Mouse (Mus musculus) forebrain, embryonic 15.5 days (tissue): ENCODE measurements around the gene Cdk5r1. TPM values are rescaled to one million over a fixed set of nuclear protein-coding genes. Genes with fewer than 3 reads are reported as not detected.

Experiments used
- ATAC-seq: fragments of 200-750 bp; cut with Nextera tagmentation; replicated peaks from 2 replicates; pipeline ENCODE4 v1.8.0; 2017; ENCODE audit warnings: mild to moderate bottlenecking, moderate TSS enrichment, moderate library complexity
- H3K27ac ChIP-seq: fragments of 300-500 bp; sonication (generic); replicated peaks from 2 replicates; pipeline ENCODE4 v1.5.1; 2015; ENCODE audit warnings: mild to moderate bottlenecking, inconsistent platforms
- H3K27me3 ChIP-seq: fragments of 300-500 bp; sonication (generic); 2 replicates; pipeline ENCODE4 v1.6.1; 2015; ENCODE audit warnings: inconsistent platforms
- H3K36me3 ChIP-seq: fragments of 300-500 bp; sonication (generic); 2 replicates; pipeline ENCODE4 v1.6.1; 2015; ENCODE audit warnings: mild to moderate bottlenecking, inconsistent platforms
- H3K4me1 ChIP-seq: fragments of 300-500 bp; sonication (generic); 2 replicates; pipeline ENCODE4 v1.6.1; 2015; ENCODE audit warnings: inconsistent platforms
- H3K4me2 ChIP-seq: fragments of 300-500 bp; sonication (generic); replicated peaks from 2 replicates; pipeline ENCODE4 v1.6.1; 2015; ENCODE audit warnings: mild to moderate bottlenecking, inconsistent platforms
- H3K4me3 ChIP-seq: fragments of 300-500 bp; sonication (generic); 2 replicates; pipeline ENCODE4 v1.5.1; 2015; ENCODE audit warnings: mild to moderate bottlenecking, inconsistent platforms
- H3K9ac ChIP-seq: fragments of 300-500 bp; sonication (generic); replicated peaks from 2 replicates; pipeline ENCODE4 v1.6.1; 2015; ENCODE audit warnings: mild to moderate bottlenecking, inconsistent platforms
- H3K9me3 ChIP-seq: fragments of 300-500 bp; sonication (generic); 2 replicates; pipeline ENCODE4 v1.6.1; 2016; ENCODE audit warnings: inconsistent platforms
- WGBS: fragments of 180-500 bp; shearing (Covaris S2); methylation state at CpG from one replicate; pipeline ENCODE4 v1.1.7; 2015; ENCODE audit warnings: mixed read lengths; 5-methylcytosine and 5-hydroxymethylcytosine counted together
- polyA plus RNA-seq: library from polyadenylated mRNA; unstranded; fragments of >200 nt; fragmentation: Nextera tagmentation; extraction: Ambion mirVana; gene quantifications from 2 replicates; pipeline ENCODE4 v1.2.1, GENCODE M21; 2015

The Cdk5r1 gene
- polyA plus RNA-seq, 1 experiment from 2014 or later = 120 TPM

DNA sequence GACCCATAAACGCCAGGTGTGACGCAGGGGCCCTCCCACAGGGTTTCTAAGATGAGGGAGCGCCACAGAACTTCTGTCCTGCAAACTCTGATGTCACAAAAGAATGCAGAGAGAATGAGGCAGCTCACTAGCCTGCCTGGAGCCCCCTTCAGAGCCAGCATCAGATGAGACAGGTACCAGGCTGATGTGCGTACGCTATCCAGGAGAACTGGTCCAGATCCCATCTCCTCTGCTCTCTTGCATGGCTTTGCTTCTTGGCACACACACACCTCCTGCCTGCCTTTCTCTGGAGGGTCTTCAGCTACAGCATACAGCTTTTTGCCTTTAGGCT is 32.3 kb downstream of the Cdk5r1 start:
- H3K36me3 ChIP-seq = no peaks in the 10 kb centered on the region
- peak overlapping the region; percentile 59 for H3K27ac ChIP-seq
- H3K4me2 ChIP-seq = no peak overlapping the region
- 73% methylated on average over 5 of the region's 5 CpGs for WGBS
- H3K9me3 ChIP-seq = no peaks in the 10 kb centered on the region
- no peaks in the 10 kb centered on the region for H3K27me3 ChIP-seq
- no peak overlapping the region for H3K4me3 ChIP-seq
- no peak for ATAC-seq
- H3K9ac ChIP-seq = no peak overlapping the region
- peaks cover 52% of the 10 kb centered on the region for H3K4me1 ChIP-seq

DNA sequence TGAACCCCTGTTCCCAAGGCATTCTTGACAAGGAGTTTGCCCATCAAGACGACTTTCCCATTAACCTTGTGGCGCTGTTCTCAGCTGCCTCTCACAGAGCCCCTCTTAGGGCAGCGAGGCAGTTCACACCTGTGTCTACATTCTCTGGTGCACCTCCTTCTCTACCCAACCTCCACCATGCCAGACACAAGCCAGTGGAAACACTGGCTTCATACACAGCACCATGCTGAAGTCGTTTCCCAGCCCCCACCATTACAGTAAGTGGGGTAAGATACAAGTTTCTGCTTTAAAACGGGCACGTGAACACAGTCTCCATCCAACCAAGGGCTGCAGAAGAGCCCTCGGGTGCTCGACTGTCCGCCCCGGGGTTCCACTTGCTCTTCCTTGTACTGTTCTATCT is 33.3 kb downstream of the Cdk5r1 start:
- ATAC-seq = no peak
- H3K4me3 ChIP-seq = no peak overlapping the region
- 88% methylated on average over 10 of the region's 10 CpGs for WGBS
- no peak overlapping the region for H3K27ac ChIP-seq
- H3K4me1 ChIP-seq = peaks cover 49% of the 10 kb centered on the region
- no peaks in the 10 kb centered on the region for H3K9me3 ChIP-seq
- no peak overlapping the region for H3K4me2 ChIP-seq
- H3K27me3 ChIP-seq = no peaks in the 10 kb centered on the region
- H3K9ac ChIP-seq = no peak overlapping the region
- H3K36me3 ChIP-seq = no peaks in the 10 kb centered on the region

DNA sequence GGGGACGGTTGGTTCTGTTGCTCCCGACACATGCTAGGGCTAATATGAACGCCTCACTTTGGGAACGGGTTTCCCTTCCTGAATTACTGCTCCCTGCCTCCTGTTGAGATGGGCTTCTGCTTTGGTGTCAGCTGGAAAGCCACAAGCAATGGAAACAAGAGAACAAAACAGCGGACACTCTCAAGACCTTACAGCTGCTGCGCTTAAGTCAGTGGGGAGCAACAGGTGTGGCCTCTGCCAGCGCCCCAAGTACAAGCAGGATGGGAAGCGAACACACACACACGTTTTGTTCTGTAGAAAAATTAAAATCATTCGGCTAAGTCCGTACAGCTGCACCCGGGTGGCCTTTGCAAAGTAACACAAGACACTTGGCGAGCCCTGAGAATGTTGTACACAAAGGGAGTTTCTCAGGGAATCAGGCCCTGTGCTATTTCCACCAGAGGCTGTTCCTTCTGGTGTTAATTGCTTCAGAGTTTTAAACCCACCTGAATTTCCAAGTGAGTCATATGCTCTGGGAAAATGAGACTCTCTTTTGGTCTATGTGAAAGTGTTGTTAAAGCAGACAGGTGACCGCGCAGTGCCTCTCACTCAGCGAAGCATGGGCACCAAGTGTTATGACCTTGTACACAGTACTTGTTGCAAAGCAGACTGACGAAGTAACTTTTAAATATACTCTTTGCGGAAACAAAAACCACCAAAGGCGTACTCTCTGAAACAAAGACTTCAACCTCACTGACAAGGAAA is 35.7 kb downstream of the Cdk5r1 start:
- no peak overlapping the region for H3K4me3 ChIP-seq
- no peak overlapping the region for H3K9ac ChIP-seq
- H3K27ac ChIP-seq = no peak overlapping the region
- H3K36me3 ChIP-seq = no peaks in the 10 kb centered on the region
- no peak for ATAC-seq
- H3K4me1 ChIP-seq = peaks cover 56% of the 10 kb centered on the region
- H3K27me3 ChIP-seq = no peaks in the 10 kb centered on the region
- no peak overlapping the region for H3K4me2 ChIP-seq
- WGBS = 62% methylated on average over 19 of the region's 19 CpGs
- no peaks in the 10 kb centered on the region for H3K9me3 ChIP-seq

DNA sequence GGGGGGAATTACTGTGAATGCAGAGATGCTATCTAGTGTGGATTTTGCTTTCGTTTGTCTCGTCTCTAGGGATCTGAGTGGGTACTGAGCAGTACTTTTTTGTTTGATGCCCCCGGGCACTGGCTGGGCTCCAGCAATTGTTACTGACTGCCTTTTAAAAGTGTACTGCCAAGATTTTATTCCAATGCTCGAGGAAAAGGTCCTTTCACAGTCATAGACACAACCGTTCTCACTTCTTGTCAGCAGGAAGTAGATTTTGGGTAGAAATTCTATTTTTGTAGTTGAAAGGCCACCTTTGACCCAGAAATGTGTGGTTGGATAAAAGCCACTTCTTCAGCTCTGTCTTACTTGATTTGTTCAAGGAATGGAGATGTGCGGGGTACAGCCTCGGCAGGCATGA is 37.0 kb downstream of the Cdk5r1 start:
- H3K36me3 ChIP-seq = no peaks in the 10 kb centered on the region
- H3K9me3 ChIP-seq = no peaks in the 10 kb centered on the region
- 27% methylated on average over 7 of the region's 7 CpGs for WGBS
- no peak overlapping the region for H3K9ac ChIP-seq
- H3K4me3 ChIP-seq = no peak overlapping the region
- ATAC-seq = no peak
- no peaks in the 10 kb centered on the region for H3K27me3 ChIP-seq
- 0 out of 2 replicates have a peak overlapping the region, but pooled peaks have one; percentile 4 for H3K27ac ChIP-seq
- no peak overlapping the region for H3K4me2 ChIP-seq
- H3K4me1 ChIP-seq = peaks cover 64% of the 10 kb centered on the region

DNA sequence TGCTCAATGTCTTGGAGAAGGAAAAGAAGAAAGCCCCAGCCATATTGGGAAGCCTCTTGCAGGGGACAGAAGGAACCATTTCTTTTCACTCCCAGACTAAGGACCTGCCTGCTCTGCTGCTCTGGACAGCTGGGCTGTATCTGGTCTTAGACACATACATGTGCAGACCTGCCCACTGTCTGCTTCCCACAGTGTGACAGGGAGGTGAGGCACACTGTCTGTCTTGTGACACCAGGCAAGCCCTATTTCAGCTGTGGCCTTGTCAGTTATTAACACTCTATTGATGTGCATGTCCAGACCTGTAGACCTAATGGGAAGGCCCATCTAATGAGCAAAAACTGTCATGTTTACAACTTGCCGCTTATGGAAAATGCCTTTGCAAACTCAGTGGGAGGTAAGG is 38.5 kb downstream of the Cdk5r1 start:
- Histone ChIP-seq H3K36me3 (no peaks in the 10 kb centered on the region), H3K4me2 (no peak overlapping the region), H3K9ac (no peak overlapping the region), H3K4me1 (peaks cover 64% of the 10 kb centered on the region), H3K4me3 (no peak overlapping the region), H3K27ac (peak overlapping the region; percentile 76), H3K27me3 (no peaks in the 10 kb centered on the region), H3K9me3 (no peaks in the 10 kb centered on the region)
- WGBS = 42% methylated on average over 1 of the region's 1 CpGs
- ATAC-seq = no peak

DNA sequence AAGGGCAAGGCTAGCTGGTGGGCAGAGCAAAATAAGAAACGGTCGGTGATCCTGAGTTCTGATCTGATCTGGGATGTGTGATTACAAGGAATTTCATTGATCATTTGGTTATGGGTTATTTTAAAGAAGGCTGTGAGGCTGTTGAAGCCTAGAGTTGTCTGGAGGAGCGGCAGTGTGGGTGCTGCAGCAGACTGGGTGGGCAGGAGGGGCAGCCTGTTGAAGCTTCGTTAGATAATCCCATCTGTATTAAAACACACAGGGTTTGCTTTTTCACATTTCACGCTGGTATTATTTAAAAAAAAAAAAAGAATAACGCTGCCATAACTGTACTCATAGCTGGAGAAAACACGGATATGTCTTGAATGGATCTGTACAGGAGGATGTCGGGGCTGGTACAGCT is 39.1 kb downstream of the Cdk5r1 start:
- Histone ChIP-seq H3K36me3 (no peaks in the 10 kb centered on the region), H3K4me2 (no peak overlapping the region), H3K9ac (no peak overlapping the region), H3K9me3 (no peaks in the 10 kb centered on the region), H3K4me3 (no peak overlapping the region), H3K27ac (peak overlapping the region; percentile 76), H3K4me1 (peaks cover 64% of the 10 kb centered on the region), H3K27me3 (no peaks in the 10 kb centered on the region)
- ATAC-seq = no peak
- 67% methylated on average over 8 of the region's 8 CpGs for WGBS

DNA sequence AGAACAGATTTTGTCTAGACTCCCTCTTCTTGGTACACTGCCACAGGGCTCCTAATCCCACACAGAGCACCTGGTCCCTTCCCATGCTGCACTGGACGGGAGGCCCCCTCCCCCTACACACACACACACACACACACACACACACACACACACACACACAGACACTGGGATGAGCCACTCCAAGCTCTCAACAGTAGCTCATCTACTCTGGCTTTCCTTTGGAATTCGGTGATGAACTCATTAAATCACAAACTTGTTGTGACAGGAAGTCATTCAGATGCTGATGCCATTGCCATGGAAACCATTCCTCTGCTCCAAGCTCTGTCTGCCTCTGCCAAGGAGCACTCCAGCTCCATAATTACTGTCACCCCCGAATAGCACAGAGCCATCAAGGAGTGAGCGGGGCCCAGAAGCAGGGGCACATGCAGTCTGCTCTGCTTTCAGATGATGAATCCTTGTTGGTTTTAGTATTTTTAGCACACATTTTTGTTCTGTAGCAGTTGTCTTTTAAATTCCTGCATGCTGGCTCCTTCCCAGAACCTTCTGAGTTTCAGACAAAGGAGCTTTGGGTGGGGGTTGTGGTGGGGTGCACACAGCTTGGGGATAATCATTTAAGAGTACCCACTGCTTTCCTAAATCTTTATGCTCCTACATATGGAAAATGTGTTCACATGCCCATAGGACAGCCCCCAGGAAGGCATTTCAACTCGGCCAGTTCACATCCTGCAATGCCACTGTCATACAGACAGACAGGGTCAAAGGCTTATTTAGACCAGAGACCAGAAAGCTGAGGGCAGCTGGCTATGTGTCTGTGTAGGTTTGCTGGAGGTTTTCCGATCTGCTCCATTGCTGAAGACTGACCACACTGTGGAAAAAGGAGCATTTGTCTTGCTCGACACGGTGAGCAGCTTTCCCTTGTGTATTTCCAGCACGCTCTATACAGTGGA is 41.9 kb downstream of the Cdk5r1 start:
- H3K27ac ChIP-seq = peak overlapping the region; percentile 99
- H3K9ac ChIP-seq = peak overlapping the region; percentile 39
- peaks cover 55% of the 10 kb centered on the region for H3K4me1 ChIP-seq
- peak overlapping the region; percentile 22 for H3K4me2 ChIP-seq
- no peaks in the 10 kb centered on the region for H3K9me3 ChIP-seq
- WGBS = 14% methylated on average over 9 of the region's 9 CpGs
- no peak overlapping the region for H3K4me3 ChIP-seq
- H3K36me3 ChIP-seq = no peaks in the 10 kb centered on the region
- ATAC-seq = peak; percentile 99
- H3K27me3 ChIP-seq = no peaks in the 10 kb centered on the region

DNA sequence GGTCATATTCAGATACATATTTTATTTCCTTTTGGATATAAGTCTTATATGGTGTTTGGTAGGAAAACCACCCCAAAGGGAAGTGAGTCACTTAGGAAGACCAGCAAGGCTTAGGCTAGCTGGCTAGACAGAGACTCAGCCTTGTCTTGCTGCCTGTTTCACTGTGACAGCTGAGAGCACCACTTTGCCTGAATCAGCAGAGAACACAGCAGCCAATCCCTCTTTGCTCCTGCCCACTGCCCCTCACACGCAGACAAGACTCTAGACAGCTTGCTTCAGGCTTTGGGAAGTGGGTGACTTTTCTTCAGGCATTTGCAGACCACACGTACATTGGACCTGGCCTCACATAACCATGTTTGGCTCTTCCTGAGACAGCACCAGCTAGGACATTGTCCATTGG is 44.3 kb downstream of the Cdk5r1 start:
- no peaks in the 10 kb centered on the region for H3K9me3 ChIP-seq
- no peaks in the 10 kb centered on the region for H3K27me3 ChIP-seq
- no peak overlapping the region; the same call in 1 of the 2 replicates for H3K27ac ChIP-seq
- H3K4me2 ChIP-seq = no peak overlapping the region
- H3K9ac ChIP-seq = no peak overlapping the region
- H3K36me3 ChIP-seq = no peaks in the 10 kb centered on the region
- peaks cover 38% of the 10 kb centered on the region for H3K4me1 ChIP-seq
- H3K4me3 ChIP-seq = no peak overlapping the region
- ATAC-seq = no peak
- WGBS = 67% methylated on average over 2 of the region's 2 CpGs

DNA sequence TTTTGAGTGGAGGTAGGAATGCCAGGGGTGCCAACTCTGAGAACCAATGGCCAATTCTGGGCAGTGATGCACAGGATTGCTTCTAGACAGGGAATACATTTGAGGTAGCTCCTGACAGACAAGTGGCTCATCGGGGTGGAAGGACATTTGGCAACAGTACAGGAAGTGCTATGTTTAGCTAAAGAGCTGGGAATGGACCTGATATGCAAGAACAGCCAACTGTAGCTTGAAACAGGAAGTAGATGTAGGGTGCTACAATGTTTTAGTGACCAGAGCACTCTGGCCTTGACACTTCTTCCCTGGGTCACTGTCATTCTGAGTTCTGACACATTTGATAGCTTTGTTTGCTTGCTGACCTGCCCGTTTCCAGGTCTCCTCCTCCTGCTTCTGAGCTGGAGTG is 46.0 kb downstream of the Cdk5r1 start:
- WGBS = 75% methylated on average over 2 of the region's 2 CpGs

DNA sequence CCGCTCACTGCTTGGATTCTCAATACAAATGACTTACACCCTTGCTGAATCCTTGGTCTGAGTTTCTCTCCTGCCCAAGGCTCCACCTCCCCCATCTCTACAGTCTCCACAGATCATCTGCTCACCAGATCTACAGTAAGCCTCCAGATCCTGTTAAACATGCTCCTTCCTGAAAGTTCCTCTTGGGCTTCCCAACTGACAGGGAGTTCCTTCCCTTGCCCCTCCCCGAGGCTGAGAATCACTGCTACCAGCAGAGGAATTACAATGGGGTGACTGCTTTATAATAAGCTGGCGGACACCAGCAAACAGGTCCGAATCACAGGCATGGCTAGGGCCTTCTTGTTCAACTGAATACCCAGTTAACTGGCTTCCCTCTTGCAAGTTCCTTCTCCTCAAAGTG is 46.6 kb downstream of the Cdk5r1 start:
- Histone ChIP-seq H3K36me3 (no peaks in the 10 kb centered on the region), H3K27me3 (no peaks in the 10 kb centered on the region), H3K4me1 (peaks cover 23% of the 10 kb centered on the region), H3K9ac (no peak overlapping the region), H3K9me3 (no peaks in the 10 kb centered on the region), H3K4me2 (no peak overlapping the region), H3K4me3 (no peak overlapping the region), H3K27ac (no peak overlapping the region)
- WGBS = 66% methylated on average over 4 of the region's 4 CpGs
- ATAC-seq = no peak

More for the DNA sequence above, 46.0 kb downstream of the Cdk5r1 start:
- Histone ChIP-seq H3K9me3 (no peaks in the 10 kb centered on the region), H3K9ac (no peak overlapping the region), H3K36me3 (no peaks in the 10 kb centered on the region), H3K4me3 (no peak overlapping the region), H3K4me2 (no peak overlapping the region), H3K27ac (no peak overlapping the region), H3K4me1 (peaks cover 28% of the 10 kb centered on the region), H3K27me3 (no peaks in the 10 kb centered on the region)
- no peak for ATAC-seq

DNA sequence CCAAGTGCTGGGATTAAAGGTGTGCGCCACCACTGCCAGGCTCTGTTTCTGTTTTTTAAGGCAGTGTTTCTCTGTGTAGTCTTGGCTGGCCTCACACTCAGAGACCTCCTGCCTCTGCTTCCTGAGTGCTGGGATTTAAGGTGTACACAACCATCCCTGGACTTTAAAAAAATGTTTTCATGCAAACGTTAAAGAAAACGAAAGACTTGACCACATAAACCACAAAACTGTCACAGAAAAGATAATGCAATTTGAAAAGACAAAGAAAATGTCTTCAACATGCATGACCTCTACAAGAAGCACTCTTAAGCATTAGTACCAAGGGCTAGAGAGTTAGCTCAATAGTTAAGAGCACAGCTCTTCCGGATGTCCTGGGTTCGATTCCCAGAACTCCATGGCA is 47.4 kb downstream of the Cdk5r1 start:
- Histone ChIP-seq H3K27me3 (no peaks in the 10 kb centered on the region), H3K4me2 (no peak overlapping the region), H3K4me3 (no peak overlapping the region), H3K4me1 (peaks cover 15% of the 10 kb centered on the region), H3K36me3 (no peaks in the 10 kb centered on the region), H3K9ac (no peak overlapping the region), H3K9me3 (no peaks in the 10 kb centered on the region), H3K27ac (no peak overlapping the region)
- no peak for ATAC-seq
- whole genome bisulfite sequencing = 93% methylated on average over 5 of the region's 5 CpGs

DNA sequence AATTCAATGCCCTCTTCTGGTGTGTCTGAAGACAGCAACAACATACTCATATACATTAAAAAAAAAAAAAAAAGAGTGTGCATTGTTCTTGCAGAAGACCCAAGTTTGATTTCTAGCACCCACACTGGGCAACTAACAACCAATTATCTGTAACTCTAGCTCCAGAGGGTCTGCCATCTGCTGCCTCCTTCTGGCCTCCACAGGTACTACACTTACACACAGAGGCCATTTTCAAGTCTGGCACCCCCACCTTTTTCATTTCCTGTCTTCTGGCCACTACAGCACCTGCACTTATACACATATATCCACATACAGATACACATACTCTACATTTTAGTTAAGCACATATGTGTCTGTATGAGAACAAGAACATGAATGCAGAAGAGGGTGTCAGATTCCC is 50.9 kb downstream of the Cdk5r1 start:
- Histone ChIP-seq H3K4me1 (peaks cover 5% of the 10 kb centered on the region; the same call in 1 of the 2 replicates), H3K4me2 (no peak overlapping the region), H3K9ac (no peak overlapping the region), H3K4me3 (no peak overlapping the region), H3K27ac (no peak overlapping the region), H3K36me3 (no peaks in the 10 kb centered on the region), H3K27me3 (no peaks in the 10 kb centered on the region), H3K9me3 (no peaks in the 10 kb centered on the region)
- ATAC-seq = no peak
